Mouse (Mus musculus): Measurements from ENCODE around the gene Sec61b.

The Sec61b gene

GRCm38 (mm10) chr4:47491243-47491642, 16.8 kb downstream of the Sec61b start:
- DNase-seq (ENCODE audit: low spot score): no peak

DNA sequence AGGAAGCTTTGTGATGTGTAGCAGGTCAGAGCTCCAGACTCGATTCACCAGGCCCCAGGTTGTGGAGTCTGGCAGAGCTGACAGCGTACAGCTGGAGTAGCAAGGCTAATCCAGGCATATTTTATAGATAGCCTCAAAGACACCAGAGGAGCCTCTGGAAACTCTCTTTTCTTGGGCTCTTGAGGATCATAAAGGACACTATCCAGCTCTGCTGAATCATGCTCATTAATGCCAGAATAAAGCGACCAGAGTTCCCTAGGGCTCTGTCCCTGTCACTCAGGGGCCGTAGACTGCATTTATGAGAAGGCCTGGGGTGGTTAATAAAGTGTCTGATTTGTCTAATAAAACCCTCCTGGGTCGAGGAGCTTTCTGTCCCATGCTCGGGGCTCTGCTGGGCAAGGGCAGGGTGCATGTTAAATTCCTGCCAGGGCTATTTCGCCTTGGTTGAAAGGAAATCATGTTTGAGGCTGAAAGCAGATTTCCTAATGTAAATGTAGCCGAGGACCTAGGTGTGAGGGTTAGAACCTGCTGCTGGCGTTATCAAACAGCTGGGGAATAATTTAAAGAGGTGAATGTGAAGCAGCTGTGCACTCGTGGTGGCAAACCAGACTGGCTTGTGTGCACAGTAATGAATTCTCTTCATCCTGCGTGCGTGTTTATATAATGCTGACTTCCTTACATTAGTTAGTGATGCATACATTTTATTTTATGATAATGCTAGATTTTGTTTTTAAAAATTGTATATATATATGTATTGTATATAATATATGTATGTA, 18.0 kb downstream of the Sec61b start:
- DNase-seq (ENCODE audit: low spot score): no peak

GRCm38 (mm10) chr4:47493456-47493855, 19.0 kb downstream of the Sec61b start:
- no peak for DNase-seq (ENCODE audit: low spot score)

GRCm38 (mm10) chr4:47494137-47494536, 19.7 kb downstream of the Sec61b start:
- no peak for DNase-seq (ENCODE audit: low spot score)

- no peak for DNase-seq (ENCODE audit: low spot score)
These were observed 20.2 kb downstream of the Sec61b start for GRCm38 (mm10) chr4:47494686-47495085.

GRCm38 (mm10) chr4:47497811-47498385, 23.4 kb downstream of the Sec61b start:
- no peak for DNase-seq (ENCODE audit: low spot score)

GRCm38 (mm10) chr4:47499121-47499545, 24.7 kb downstream of the Sec61b start:
- DNase-seq (ENCODE audit: low spot score): no peak

DNA sequence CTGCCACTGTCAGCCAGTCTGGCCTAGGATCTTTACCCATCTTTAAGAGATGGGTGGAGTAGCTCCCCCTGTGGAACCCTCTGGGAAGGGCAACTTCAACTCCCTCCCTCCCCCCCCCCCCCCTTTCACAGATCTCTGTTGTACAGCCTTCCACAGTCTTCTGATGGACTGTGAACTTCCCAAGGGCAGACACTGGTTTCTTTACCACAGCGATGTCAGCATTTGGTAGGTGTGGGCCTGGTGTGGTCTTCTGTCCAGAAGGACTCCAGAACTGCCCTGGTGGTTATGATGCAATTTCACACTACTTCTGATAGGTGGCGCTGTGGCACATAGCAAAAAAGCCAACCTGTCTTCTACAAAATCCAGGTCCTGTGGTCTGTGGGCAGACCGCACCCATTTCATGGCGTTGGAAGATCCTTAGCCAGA, 28.1 kb downstream of the Sec61b start:
- peak; percentile 38 for DNase-seq (ENCODE audit: low spot score)

GRCm38 (mm10) chr4:47503045-47503444, 28.6 kb downstream of the Sec61b start:
- DNase-seq (ENCODE audit: low spot score): no peak

DNA sequence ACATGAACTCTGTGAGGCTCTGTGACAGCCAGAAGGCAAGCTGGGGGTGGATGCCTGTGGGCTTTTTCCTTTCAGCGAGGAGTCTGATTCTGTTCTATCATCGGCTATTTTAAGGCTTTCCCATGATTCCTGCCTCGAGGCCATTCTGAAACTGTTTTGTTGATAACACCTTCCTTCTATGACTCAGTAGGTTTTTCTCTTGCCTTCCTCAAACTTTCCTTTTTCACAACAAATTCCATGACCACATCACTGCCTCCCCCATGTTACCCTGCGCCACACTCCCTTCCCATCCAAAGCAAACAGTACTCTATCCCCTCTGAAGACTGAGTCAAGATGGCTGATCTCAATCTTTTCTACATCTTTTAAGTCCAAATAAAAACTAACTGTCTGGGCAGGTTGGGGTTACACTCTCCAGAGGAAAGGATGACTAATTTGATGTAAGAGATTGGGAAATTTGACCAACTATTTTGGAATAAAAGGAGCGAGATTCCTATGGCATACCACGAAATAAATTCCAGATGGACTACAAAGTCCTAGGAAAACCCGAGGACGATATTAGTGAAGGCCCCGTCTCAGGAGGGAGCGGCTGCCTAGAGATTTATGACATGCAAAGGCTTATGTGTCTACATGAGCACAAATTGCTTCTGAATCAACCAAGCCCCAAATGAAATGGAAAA, 30.5 kb downstream of the Sec61b start:
- no peak for DNase-seq (ENCODE audit: low spot score)

DNA sequence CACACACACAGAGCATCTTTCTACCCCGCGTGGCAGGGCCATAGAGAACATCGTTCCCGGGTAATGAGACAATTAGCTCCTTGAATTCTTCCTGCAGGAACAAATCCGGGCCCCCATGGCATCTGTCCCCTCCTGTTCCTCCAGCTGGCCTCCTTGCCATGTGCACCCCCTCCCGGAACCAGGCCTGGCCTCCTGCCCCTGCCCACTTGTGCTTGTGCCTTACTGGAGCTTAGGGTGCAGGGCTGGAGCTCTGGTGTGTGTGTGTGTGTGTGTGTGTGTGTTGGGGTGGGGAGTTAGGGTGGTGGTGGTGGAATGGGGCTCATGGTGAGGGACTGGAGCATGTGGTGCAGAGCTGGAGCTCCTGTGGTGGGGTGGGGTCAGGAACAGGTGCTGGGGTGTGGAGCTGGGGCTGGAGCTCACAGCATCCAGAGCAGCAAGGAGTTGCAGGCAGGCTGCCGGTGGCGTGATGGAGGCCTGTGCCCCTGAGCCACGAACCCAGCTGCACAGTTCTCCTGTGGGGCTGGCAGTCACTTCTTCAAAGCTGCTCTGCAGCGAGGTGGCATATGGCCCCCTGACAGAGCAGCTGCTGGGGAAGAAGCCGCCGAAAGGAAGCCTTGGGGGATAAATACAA, 44.2 kb downstream of the Sec61b start:
- no peak for DNase-seq (ENCODE audit: low spot score)

- DNase-seq (ENCODE audit: low spot score): no peak
These were observed 45.6 kb downstream of the Sec61b start for GRCm38 (mm10) chr4:47520076-47520475.

GRCm38 (mm10) chr4:47521884-47522605, 47.6 kb downstream of the Sec61b start:
- DNase-seq (ENCODE audit: low spot score): no peak

GRCm38 (mm10) chr4:47529866-47530265, 55.4 kb downstream of the Sec61b start:
- no peak for DNase-seq (ENCODE audit: low spot score)

Data from urinary bladder, postnatal 25 days (tissue).